Mouse (Mus musculus): ENCODE data around the gene Nt5c3b.

The Nt5c3b gene

DNA sequence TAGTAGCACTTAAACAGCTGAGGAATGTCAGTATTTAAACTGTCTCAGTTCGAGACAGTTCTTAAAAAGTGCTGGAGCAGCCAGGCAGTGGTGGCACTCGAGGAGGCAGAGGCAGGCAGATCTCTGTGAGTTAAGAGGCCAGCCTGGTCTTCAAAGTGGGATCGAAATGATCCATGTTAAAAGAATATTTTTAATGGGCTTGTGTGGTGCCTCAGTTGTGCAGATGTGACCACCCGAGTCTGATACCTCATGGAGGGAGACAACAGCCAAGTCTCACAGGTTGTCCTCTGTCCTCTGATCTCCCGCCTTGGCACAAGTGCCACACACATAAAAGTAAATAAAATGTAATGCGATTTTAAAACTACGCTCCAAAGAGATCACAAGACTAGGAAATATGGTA, 43.1 kb downstream of the Nt5c3b start:
- DNase-seq = no peak

DNA sequence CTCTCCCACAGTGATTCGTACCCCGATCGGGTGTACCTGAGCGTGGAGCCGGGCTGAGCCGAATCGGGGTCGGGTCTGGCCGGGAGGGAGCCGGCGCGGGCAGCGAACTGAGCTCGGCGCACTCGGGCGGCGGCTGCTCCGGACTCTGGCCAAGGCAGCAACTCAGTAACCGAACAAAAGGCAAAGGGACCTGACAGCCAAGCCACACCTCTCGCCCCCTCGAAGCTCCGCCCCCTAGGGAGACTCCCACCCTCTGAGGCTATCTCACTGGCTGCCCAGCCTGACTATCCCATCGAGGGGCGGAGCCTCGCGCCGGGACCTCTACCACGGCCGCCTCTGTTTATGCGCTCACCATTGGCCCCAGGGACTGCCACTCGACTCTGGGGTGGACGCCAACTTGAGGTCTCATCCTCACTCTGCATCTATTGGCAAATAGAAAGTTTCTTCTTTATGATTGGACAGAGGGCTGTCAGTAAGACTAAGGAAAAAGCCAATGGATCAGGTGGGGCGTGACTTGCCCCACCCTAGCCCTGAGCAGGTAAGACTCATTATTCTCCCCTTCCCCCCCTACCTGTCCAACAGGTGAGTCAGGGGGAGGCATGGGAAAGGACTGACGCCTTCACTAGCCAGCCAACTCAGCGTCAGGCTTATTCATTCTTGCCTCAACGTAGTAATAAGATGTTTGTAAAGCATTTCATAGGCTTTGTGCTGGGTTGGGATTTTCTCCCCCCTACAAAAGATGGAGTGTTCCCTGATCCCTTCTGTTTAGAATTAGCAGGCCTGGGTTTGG, 43.8 kb downstream of the Nt5c3b start, which contains the start of gene Jup:
Jup (minus strand) TSS at position 164 of the 790 bp plus-strand sequence.
- DNase-seq = peak; percentile 100

DNA sequence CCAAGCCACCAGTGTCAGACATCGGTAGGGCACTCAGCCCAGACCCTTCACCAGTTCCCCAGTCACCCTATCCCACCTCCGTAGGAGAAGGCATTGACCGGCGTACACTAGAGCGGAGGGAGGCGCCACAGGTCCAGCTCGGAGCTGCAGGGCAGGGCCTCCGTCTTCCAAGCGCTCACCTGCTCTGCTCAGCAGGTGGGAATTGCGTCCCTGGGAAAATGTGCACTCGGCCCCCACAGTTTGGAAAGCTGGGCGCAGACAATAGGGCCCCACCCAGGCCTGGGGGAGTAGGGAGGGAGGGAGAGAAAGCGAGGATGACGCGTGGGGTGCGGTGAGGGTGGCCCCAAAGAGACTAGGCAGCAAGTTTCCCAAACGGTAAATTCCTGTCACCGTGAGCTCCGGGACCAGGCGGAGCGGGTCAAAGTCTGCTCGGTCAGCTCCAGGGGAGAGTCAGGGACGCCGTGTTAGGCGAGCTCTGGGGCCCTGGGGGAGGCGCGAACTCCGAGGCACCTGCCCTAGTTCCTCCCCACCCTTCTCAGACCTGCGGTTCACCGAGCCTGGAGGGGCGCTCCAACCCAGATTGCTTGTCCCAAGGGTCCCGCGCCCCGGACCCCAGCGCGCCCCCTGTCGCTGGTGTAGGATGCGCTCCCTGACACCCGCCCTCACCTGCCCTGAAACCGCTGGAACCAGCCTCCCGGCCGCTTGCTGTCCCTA, 44.6 kb downstream of the Nt5c3b start:
- DNase-seq = peak; percentile 75

DNA sequence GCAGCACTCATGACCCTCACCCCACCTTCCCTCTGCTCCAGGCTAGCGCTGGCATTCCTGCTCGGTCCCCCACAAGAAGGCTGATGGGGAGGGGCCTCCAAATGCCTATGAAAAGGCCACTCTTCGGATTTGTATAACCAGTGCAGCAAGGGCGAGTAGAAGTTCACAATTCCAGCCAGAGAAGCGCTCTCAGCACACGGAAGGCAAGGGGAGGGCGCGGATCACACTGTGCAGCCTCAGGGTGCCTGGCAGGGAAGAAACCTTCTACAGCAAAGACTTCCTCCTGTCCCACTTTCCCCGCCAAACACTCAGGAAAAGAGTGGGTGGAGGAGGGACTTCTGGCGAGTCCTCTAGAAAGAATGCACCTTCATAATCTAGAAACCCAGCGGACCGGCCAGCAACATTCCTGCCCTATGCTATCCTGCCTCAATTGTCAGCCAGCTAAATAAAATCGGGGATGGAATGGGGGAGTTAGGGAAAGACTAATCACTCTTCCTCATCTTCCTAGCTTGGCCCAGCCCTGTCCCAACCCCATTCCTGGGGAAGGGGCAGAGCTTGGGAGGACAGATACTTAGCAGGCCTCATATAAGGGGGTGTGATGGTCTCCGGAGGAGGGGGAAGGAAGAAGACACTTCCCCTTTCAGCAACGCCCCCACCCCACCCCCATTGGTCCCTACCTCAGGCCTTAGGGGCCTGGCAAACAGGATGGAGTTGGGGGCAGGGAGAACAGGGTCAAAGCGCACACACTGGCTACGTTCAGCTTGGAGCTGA, 45.6 kb downstream of the Nt5c3b start:
- DNase-seq = peak; percentile 73

DNA sequence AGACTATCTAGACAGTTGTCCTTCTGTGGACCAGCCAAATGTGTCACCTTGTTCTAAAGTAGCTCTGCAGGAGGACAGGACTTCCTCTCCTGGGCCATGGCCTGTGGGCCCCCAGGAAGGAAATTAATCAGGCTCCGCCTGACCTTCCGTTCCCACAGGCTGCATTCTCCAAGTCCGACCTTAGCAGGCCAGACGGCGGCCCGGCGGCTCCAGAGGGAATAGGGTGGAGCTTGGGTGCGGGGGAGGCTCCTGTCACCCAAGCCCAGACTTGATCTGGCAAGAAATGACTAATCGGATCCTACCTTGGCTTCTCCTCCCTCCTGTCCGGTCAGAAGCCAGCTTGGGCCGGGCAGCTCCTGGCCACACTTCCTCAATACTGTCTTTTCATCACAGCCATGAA, 46.4 kb downstream of the Nt5c3b start:
- peak; percentile 80 for DNase-seq

DNA sequence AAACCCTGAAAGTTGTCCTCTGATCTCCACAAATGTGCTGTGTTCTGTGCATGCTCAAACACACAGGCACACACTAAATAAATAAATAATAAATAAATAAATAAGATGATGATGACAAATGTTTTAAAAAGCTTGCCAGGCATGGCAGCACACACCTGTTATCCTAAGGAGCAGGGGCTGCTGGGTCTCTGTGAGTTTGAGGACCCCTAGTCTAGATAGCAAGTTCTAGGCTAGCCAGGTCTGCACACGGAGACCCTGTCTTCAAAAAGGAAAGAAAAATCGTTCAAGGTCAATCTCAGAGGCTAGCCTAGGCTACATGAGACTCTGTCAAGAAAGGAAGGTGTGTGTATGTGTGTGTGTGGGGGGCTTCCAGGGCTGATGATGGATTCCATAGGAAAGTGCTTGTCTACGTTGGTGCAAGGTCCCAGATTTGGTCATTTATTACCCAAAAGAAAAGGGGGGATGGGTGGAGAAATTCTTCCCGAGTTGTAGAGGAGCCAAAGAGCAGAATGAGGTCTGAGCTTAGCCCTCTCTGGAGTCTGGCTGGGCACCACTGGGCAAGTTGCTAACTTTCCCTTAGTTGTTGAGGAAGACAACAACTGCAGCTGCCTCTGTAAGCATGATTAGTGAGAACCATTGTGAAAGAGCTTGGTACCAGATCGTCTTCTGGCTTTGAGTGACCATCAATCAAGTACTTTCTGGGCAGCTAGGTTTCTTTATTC, 47.1 kb downstream of the Nt5c3b start:
- DNase-seq = no peak

DNA sequence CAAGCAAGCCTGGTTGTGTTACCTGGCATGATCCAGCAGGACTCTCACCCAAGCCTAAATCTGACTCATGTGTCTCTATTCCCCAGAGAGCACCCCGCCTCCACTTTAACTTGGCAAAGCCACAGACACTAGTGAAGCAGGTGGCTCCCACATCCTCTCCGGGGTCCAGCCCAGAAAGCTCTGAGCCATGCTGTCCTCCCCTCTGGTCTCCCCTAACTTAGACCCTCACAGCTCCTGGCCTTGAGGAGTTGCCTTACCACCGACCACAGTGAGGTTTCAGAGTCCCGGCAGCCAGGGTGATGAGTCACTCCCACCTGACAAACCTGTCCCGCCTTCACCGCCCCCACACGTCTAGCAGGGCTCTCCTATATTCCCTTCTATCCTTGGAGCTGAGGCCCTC, 47.9 kb downstream of the Nt5c3b start:
- peak; percentile 56 for DNase-seq

DNA sequence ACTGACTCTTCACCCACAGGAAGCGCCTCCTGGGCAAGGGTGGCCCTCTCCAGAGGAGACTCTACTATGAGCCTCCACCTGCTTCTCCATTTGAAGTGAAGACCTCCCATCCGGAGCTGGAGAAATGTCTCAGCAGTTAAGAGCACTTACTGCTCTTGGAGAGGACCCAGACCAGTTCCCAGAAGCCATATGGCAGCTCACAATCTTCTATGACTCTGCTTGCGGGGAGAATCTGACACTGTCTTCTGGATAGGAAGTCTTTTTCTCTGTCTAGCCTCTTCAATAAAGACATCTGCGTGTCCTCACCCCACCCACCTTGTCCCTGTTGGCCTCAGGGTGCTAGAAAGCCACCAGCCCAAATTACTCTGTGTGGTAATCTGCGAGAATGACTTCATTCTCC, 48.6 kb downstream of the Nt5c3b start:
- no peak for DNase-seq

DNA sequence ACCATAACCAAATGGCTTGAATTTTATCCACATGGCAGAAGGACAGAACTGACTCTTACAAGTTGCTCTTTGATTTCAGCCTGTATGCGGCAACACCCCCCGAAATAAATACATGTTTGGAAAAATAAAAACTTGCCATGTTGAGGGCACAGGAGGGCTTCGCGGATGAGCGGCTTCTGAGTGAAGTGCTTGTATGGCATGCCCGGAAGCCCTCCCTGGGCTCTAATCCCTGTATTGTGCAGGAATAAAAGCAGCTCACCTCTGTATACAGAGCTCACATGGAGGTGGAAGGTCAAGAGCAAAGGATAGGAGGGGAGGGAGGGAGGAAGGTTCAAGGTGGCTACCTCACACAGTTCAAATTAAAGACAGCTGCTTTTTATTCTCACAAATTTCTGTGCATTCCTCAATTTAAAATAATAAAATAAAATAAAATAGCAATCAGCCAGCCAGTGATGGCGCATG, 49.7 kb downstream of the Nt5c3b start:
- no peak for DNase-seq

DNA sequence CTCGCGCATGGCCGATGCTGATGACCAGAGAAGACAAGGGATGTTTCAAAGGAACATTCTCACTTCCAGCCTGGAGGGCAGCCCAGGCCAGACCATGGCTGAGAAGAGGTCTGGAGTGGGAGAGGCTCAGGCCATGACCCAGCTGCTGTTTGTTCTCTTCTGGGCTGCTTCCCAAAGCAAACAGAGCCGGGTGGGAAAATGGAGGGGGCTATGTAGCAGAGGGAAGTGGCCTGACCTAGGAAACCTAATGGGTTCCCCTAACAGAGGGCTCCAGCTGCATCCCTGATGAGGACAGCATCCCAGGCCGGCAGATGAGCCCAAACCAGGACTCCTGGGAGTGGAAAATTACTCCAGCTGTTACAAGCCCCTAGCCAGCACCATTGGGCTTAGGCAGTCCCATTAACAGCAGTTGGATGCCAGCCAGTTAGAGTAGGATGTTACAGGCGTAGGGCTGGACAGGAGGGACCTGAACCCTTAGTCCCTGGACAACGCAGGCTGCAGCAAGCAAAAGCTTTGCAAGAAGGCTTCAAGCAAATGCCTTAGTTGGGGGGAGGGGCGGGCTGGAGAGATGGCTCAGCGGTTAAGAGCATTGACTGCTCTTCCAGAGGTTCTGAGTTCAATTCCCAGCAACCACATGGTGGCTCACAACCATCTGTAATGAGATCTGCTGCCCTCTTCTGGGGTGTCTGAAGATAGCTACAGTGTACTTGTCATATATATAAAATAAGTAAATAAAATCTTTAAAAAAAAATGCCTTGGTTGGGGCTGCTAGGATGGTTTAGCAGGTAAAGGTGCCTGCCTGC, 50.3 kb downstream of the Nt5c3b start:
- DNase-seq = no peak

DNA sequence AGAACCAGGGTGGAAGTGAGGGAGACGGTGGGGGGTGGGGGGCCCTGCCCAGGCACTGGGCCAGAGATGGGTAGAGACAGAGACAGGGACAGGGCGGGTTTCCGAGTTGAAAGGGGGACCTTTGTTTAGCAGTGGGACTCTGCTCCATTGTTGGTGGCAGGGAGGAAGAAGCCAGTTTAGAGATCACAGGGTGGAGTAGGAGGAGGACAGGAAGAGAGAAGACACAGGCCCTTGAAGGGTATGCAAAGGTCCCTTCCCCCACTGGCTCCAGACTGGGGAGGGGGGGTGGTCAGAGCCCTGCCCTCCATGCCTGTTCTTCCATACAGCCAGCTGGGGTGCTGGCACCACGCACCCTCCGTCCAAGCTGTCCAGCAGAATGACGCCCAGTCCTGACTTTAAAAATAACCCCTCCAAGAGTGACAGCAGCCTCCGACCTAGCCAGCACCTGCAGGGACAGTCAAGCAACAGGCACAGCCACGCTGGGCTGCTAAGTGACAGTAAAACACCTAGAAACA, 51.6 kb downstream of the Nt5c3b start:
- peak; percentile 82 for DNase-seq

DNA sequence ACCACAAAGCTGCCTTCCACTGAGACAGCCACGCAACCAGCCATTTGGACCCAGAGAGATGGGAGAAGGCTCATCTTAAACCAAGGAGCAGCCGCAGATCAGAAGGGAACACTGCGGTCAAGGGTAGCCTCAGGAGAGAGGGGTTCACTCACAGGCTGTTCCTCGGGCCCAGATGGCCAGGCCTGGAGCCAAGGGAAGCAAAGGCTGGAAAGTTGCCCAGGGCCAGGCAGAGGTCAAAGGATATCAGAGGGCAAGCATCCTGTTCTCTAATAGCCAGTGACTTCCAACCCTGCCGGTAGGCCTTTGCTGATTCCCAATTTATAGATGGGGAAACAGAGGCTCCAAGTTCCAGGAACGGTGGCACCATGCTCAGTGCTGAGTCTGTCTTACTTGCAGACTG, 53.0 kb downstream of the Nt5c3b start:
- peak; percentile 64 for DNase-seq

DNA sequence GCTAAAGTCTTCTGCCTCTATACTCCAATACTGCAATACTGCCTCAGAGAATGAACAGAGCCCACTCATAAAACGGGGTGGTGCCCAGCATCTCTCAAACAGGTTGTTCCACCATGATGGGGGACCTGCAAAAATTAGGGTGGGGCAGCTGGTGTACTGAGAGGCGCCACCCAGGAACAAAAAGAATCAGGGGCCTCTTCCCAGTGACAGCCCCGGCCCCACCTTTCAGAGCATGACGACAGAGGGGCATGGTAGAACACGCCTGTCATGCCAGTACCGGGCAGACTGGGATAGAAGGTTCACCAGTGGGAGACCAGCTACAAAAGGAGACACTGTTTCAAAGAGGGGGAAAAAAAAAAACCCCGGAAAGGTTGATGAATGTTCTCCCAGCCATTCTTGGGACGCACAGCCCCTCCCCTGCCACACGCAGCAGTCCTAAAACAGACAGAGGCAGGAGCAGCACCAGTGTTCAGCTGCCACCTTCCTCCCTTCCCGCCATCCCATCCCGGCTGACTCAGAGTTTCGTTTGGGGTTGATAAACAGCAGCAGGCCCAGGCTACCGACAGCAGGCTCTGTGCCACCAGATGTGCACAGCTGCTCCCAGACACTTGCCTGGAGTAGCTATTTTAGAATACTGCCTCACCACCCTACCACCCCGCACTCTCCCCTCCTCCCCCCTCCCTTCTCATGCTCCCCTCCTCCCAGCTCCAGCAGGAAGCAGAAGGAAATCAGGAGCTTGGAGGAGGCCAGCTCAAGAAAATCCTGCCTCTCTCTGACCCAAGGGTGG, 53.8 kb downstream of the Nt5c3b start:
- DNase-seq = no peak

DNA sequence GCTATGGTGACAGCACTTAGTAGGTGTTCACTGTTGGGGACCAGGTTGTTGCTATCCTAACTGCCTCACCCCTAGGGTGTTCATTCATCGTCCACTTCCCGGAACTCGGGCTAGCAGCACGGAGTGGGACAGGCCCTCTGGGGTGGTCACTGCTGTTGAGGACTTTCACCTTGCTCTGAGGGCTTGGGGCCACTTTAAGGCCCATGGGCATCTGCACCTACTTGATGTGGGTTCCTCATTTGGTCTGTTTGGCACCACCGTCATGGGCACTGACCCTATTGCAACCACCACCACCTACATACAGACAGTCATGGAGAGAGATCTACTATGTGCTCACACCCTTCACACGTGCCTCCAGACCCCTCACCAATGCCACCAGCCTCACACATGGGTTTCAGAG, 54.5 kb downstream of the Nt5c3b start:
- DNase-seq = no peak

DNA sequence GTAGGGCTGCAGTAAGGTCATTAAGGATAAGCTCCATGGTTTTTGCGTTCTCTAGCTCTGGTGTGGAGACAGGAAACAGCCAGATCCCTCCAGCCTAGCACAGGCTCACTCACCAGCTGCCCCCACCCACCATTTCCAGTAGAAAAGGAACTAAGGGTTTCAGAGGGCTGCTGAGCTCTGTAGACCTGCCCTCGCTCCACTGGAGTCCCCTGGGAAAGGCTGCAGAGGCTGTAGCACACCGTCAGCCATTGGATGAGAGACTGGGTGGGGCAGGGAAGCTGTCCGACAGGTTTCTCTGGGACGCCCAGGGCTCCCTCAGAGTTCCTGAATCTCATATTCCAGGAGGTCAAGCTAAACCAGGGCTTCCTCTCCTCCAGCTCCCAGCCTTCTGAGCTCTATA, 55.0 kb downstream of the Nt5c3b start:
- DNase-seq = no peak

DNA sequence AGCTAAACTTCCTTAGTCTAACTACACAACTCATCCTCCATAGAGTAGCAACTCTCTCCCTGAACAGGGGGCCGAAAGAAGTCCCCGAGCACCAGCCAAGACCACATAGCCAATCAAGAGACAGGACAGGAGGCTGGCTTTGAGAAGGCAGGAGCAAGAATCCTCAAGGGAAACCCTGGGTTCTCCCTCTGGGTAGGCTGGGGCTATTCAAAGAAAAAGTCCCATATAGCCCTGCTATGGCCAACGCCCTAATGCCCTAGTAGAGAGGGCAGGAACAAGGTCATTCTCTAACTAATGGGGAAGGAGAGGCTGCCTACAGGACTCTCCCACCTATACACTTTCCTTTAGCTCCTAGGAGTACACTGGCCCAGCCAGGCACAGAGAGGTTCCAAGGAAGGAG, 56.6 kb downstream of the Nt5c3b start:
- no peak for DNase-seq

DNA sequence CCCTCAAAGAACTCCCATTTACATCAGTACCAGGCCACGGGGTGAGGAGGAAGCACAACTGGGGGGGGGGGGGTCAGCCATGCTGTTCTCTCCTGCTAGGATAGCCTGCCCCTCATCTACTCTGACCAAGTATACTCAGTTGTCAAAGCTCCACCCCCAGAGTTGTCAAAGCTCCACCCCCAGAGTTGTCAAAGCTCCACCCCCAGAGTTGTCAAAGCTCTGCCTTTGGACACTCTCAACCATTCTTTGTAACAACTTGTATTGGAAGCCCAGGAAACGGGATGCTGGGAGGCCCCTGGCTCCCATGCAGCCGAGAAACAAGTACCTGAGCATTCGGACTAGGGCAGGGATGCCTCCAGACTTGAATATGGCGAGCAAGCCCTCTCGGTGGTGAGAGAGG, 58.9 kb downstream of the Nt5c3b start:
- DNase-seq = no peak

DNA sequence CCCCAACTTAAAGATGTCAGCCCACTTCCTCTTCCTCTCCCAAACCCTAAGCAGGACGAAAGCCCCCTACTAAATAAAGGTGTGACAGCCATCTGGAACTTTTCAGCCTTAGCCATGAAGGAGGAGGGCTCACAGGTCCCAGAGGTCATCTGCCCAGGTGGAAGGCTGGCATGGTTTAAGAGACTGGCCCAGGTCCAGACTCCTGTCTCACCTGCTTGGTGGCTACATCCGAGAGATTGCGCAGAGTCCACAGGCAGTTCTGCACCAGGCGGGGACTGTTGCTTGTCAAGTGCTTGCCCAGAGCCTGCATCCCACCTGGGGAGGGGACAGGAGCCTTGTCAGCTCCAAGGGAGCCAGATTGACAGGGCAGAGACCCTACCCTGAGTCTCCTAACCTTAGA, 62.3 kb downstream of the Nt5c3b start:
- no peak for DNase-seq

DNA sequence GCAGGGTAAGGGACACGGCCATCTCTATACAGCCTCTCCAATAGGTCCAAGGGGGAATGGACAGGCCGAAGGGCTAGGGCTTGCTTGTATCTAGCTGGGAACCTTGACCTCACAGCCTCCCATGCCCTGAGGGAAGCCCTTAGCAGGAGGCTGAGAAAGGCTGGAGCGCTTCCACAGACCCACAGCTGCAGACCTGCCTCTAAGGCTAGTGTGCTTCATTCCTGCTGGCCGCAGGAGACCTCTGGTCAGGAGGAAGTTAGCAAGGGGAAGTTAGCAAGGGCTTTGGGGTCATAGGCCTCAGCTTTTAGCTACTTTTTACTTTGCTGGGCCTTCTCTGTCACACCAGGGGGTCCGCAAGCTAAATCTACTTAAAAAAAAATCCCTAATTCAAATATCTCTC, 63.2 kb downstream of the Nt5c3b start:
- DNase-seq = no peak

DNA sequence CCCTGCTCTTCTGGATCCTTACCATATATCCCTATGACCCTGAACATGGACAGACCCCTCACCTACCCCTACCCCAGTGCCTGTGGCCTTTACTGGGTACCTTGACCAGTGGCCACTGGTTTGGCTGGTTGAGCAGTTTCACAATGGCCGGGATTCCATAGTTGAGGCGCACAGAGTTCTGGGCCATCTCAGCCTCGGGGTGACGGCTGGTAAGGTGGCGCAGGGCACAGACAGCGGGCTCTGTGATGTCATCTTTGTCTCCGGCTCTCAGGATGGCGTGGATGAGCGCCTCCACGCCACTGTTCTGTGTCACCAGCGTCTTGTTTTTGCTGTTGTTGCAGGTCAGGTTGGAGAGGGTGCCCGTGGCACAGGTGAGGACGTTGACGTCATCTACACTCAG, 63.6 kb downstream of the Nt5c3b start:
- no peak for DNase-seq
